Mouse (Mus musculus): Measurements from ENCODE around the gene Mtif3. TPM values are rescaled to one million over a fixed set of nuclear protein-coding genes. Genes with fewer than 3 reads are reported as not detected.

The Mtif3 gene
- total and polyA plus RNA-seq, 2 experiments from 2014 or later = 17.1 to 18.6 TPM

DNA sequence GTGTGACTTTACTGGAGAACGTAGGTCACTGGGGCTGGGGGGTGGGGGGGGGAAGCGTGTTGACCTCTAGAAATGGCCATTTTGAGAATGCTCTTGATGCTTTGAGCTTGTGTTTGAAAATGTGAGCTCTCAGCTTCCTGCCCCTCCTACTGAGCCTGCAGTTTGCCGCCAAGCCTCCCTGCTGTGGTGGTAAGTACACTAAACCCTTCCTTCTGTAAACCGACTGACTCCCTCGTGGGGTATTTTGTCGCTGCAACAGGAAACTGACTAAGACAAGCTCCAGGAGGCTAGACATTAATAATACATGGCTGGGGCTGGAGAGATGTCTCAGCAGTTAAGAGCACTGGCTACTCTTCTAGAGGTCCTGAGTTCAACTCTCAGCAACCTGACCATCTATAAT lies 46.8 kb downstream of the Mtif3 start:
- H3K4me1 ChIP-seq (ENCODE audit: insufficient read depth) = no peaks in the 10 kb centered on the region
- H3K27ac ChIP-seq (ENCODE audit: low read depth, low read length) = no peak overlapping the region
- ATAC-seq (no peak), DNase-seq (no peak)
- 38% methylated on average over 6 of the region's 6 CpGs for WGBS
- no peaks in the 10 kb centered on the region for H3K27me3 ChIP-seq (ENCODE audit: insufficient read depth, low read length)
- no peak overlapping the region for H3K4me2 ChIP-seq (ENCODE audit: low read depth)
- H3K9me3 ChIP-seq (ENCODE audit: low read length) = no peaks in the 10 kb centered on the region
- H3K9ac ChIP-seq = no peak overlapping the region
- no peak for TF ChIP-seq CTCF (IDR thresholded peaks at IDR 0.05; ENCODE audit: low read depth)
- H3K4me3 ChIP-seq (ENCODE audit: low read depth, low read length) = no peak overlapping the region
- no peaks in the 10 kb centered on the region for H3K36me3 ChIP-seq (ENCODE audit: insufficient read depth)

DNA sequence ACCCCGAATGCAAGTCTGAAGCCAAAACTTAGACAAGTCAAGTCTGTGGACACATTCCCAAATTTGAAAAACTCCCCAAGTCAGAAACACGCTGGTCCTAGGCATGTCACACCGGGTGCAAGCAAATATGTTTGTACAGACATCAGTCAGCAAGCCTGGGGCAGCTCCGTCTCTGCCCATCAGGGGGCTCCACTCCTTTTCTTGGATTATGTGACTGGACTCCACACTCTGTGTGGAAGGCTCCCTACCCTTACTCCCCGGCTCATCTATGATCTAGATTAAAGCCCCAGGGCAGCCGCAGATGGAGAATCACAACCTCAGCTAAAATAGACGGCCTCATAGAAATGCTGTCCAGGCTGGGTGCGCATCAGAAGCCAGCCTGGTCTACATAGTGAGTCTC lies 47.3 kb downstream of the Mtif3 start:
- H3K4me2 ChIP-seq (ENCODE audit: low read depth) = no peak overlapping the region
- H3K9ac ChIP-seq = no peak overlapping the region
- ATAC-seq (no peak), DNase-seq (no peak)
- no peaks in the 10 kb centered on the region for H3K36me3 ChIP-seq (ENCODE audit: insufficient read depth)
- WGBS = 72% methylated on average over 8 of the region's 8 CpGs
- no peak for TF ChIP-seq CTCF (IDR thresholded peaks at IDR 0.05; ENCODE audit: low read depth)
- no peak overlapping the region for H3K4me3 ChIP-seq (ENCODE audit: low read depth, low read length)
- H3K9me3 ChIP-seq (ENCODE audit: low read length) = no peaks in the 10 kb centered on the region
- no peaks in the 10 kb centered on the region for H3K4me1 ChIP-seq (ENCODE audit: insufficient read depth)
- H3K27me3 ChIP-seq (ENCODE audit: insufficient read depth, low read length) = no peaks in the 10 kb centered on the region
- no peak overlapping the region for H3K27ac ChIP-seq (ENCODE audit: low read depth, low read length)

- 27% methylated on average over 9 of the region's 9 CpGs for WGBS
- Histone ChIP-seq H3K9me3 (ENCODE audit: low read length) (no peaks in the 10 kb centered on the region), H3K4me1 (ENCODE audit: insufficient read depth) (no peaks in the 10 kb centered on the region), H3K27me3 (ENCODE audit: insufficient read depth, low read length) (no peaks in the 10 kb centered on the region), H3K36me3 (ENCODE audit: insufficient read depth) (no peaks in the 10 kb centered on the region), H3K27ac (ENCODE audit: low read depth, low read length) (no peak overlapping the region), H3K9ac (no peak overlapping the region), H3K4me2 (ENCODE audit: low read depth) (no peak overlapping the region), H3K4me3 (ENCODE audit: low read depth, low read length) (no peak overlapping the region)
- DNase-seq (peak; percentile 73), ATAC-seq (peak; percentile 69)
- TF ChIP-seq CTCF (IDR thresholded peaks at IDR 0.05; ENCODE audit: low read depth) = peak; percentile 89
Measured at GRCm38 (mm10) chr5:146914088-146914766, 49.4 kb downstream of the Mtif3 start.

DNA sequence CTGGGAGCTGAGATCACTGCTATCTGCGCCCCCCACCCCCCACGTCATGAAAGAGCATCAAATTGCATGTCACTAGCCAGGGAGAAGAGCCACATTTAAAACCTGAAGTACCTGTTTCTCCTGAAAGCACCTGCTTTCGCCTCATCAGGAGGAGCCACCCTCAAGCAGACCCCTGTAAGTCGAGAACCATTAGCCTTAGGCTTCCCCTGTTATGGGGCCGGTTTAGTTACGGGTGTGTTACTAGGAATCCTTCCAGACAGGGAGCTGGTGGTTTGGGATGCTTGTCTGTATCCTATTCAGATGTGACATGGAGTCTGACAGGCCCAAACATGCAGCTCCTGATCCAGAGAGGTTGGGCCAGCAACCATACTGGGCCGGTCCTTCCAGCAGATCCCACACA lies 50.2 kb downstream of the Mtif3 start:
- WGBS = 90% methylated on average over 7 of the region's 7 CpGs
- DNase-seq = no peak
- no peaks in the 10 kb centered on the region for H3K4me1 ChIP-seq (ENCODE audit: insufficient read depth)
- no peaks in the 10 kb centered on the region for H3K9me3 ChIP-seq (ENCODE audit: low read length)
- H3K4me3 ChIP-seq (ENCODE audit: low read depth, low read length) = no peak overlapping the region
- no peak overlapping the region for H3K4me2 ChIP-seq (ENCODE audit: low read depth)
- no peak overlapping the region for H3K27ac ChIP-seq (ENCODE audit: low read depth, low read length)
- no peaks in the 10 kb centered on the region for H3K27me3 ChIP-seq (ENCODE audit: insufficient read depth, low read length)
- no peak overlapping the region for H3K9ac ChIP-seq
- no peak for TF ChIP-seq CTCF (IDR thresholded peaks at IDR 0.05; ENCODE audit: low read depth)
- no peak for ATAC-seq
- no peaks in the 10 kb centered on the region for H3K36me3 ChIP-seq (ENCODE audit: insufficient read depth)

GRCm38 (mm10) chr5:146912206-146912605 lies 51.4 kb downstream of the Mtif3 start:
- Histone ChIP-seq H3K27ac (ENCODE audit: low read depth, low read length) (no peak overlapping the region), H3K4me2 (ENCODE audit: low read depth) (no peak overlapping the region), H3K9me3 (ENCODE audit: low read length) (no peaks in the 10 kb centered on the region), H3K4me1 (ENCODE audit: insufficient read depth) (no peaks in the 10 kb centered on the region), H3K9ac (no peak overlapping the region), H3K4me3 (ENCODE audit: low read depth, low read length) (no peak overlapping the region), H3K27me3 (ENCODE audit: insufficient read depth, low read length) (no peaks in the 10 kb centered on the region), H3K36me3 (ENCODE audit: insufficient read depth) (no peaks in the 10 kb centered on the region)
- TF ChIP-seq CTCF (IDR thresholded peaks at IDR 0.05; ENCODE audit: low read depth) = no peak
- DNase-seq = no peak
- no peak for ATAC-seq
- WGBS = 25% methylated on average over 9 of the region's 9 CpGs

GRCm38 (mm10) chr5:146908629-146909028 lies 55.0 kb downstream of the Mtif3 start:
- DNase-seq (no peak), ATAC-seq (no peak)
- Histone ChIP-seq H3K9me3 (ENCODE audit: low read length) (no peaks in the 10 kb centered on the region), H3K36me3 (ENCODE audit: insufficient read depth) (no peaks in the 10 kb centered on the region), H3K27me3 (ENCODE audit: insufficient read depth, low read length) (no peaks in the 10 kb centered on the region), H3K4me1 (ENCODE audit: insufficient read depth) (no peaks in the 10 kb centered on the region), H3K4me3 (ENCODE audit: low read depth, low read length) (no peak overlapping the region), H3K9ac (no peak overlapping the region), H3K4me2 (ENCODE audit: low read depth) (no peak overlapping the region), H3K27ac (ENCODE audit: low read depth, low read length) (no peak overlapping the region)
- WGBS = 47% methylated on average over 11 of the region's 11 CpGs
- TF ChIP-seq CTCF (IDR thresholded peaks at IDR 0.05; ENCODE audit: low read depth) = 0 out of 2 replicates have a peak, but pooled peaks have one; percentile 34

GRCm38 (mm10) chr5:146907533-146907932 lies 56.1 kb downstream of the Mtif3 start:
- H3K4me3 ChIP-seq (ENCODE audit: low read depth, low read length) = no peak overlapping the region
- no peak for TF ChIP-seq CTCF (IDR thresholded peaks at IDR 0.05; ENCODE audit: low read depth)
- H3K9me3 ChIP-seq (ENCODE audit: low read length) = no peaks in the 10 kb centered on the region
- no peak for DNase-seq
- no peaks in the 10 kb centered on the region for H3K27me3 ChIP-seq (ENCODE audit: insufficient read depth, low read length)
- no peak overlapping the region for H3K9ac ChIP-seq
- no peak for ATAC-seq
- H3K36me3 ChIP-seq (ENCODE audit: insufficient read depth) = no peaks in the 10 kb centered on the region
- no peaks in the 10 kb centered on the region for H3K4me1 ChIP-seq (ENCODE audit: insufficient read depth)
- H3K4me2 ChIP-seq (ENCODE audit: low read depth) = no peak overlapping the region
- 59% methylated on average over 5 of the region's 5 CpGs for WGBS
- H3K27ac ChIP-seq (ENCODE audit: low read depth, low read length) = no peak overlapping the region

All from forebrain, postnatal 0 days (tissue).